Mouse (Mus musculus) liver, embryonic 12.5 days (tissue): ENCODE measurements around the gene Meox1. TPM values are rescaled to one million over a fixed set of nuclear protein-coding genes. Genes with fewer than 3 reads are reported as not detected.

Experiments
- ATAC-seq: fragments of 200-750 bp; cut with Nextera tagmentation; 2 replicates; pipeline ENCODE4 v1.8.0; 2017; ENCODE audit warnings: moderate number of reproducible peaks, mild to moderate bottlenecking, moderate library complexity
- H3K27ac ChIP-seq: fragments of 300-500 bp; sonication (generic); 2 replicates; pipeline ENCODE4 v1.5.1; 2016; ENCODE audit warnings: mild to moderate bottlenecking
- H3K27me3 ChIP-seq: fragments of 300-500 bp; sonication (generic); replicated peaks from 2 replicates; pipeline ENCODE4 v1.6.1; 2016; ENCODE audit warnings: mild to moderate bottlenecking, moderate library complexity
- H3K36me3 ChIP-seq: fragments of 300-500 bp; sonication (generic); 2 replicates; pipeline ENCODE4 v1.6.1; 2016; ENCODE audit warnings: mild to moderate bottlenecking, moderate library complexity
- H3K4me1 ChIP-seq: fragments of 300-500 bp; sonication (generic); 2 replicates; pipeline ENCODE4 v1.6.1; 2016
- H3K4me2 ChIP-seq: fragments of 300-500 bp; sonication (generic); 2 replicates; pipeline ENCODE4 v1.6.1; 2016; ENCODE audit warnings: mild to moderate bottlenecking, moderate library complexity
- H3K4me3 ChIP-seq: fragments of 300-500 bp; sonication (generic); 2 replicates; pipeline ENCODE4 v1.5.1; 2016; ENCODE audit warnings: mild to moderate bottlenecking, moderate library complexity
- H3K9ac ChIP-seq: fragments of 300-500 bp; sonication (generic); 2 replicates; pipeline ENCODE4 v1.6.1; 2016; ENCODE audit warnings: mild to moderate bottlenecking, moderate library complexity
- H3K9me3 ChIP-seq: fragments of 300-500 bp; sonication (generic); replicated peaks from 2 replicates; pipeline ENCODE4 v1.6.1; 2016; ENCODE audit warnings: mild to moderate bottlenecking, moderate library complexity
- WGBS: fragments of 180-500 bp; shearing (Covaris S2); methylation state at CpG from one replicate; pipeline ENCODE4 v1.1.7; 2016; ENCODE audit not compliant: insufficient replicate concordance; 5-methylcytosine and 5-hydroxymethylcytosine counted together
- polyA plus RNA-seq: library from polyadenylated mRNA; unstranded; fragments of >200 nt; fragmentation: Nextera tagmentation; extraction: Ambion mirVana; gene quantifications from 2 replicates; pipeline ENCODE4 v1.2.1, GENCODE M21; 2016

The Meox1 gene
- polyA plus RNA-seq, 1 experiment from 2014 or later: 0.72 TPM

- no peak overlapping the region for H3K9ac ChIP-seq
- no peaks in the 10 kb centered on the region for H3K9me3 ChIP-seq
- no peak overlapping the region for H3K27ac ChIP-seq
- WGBS: 2% methylated on average over 6 of the region's 6 CpGs
- H3K4me1 ChIP-seq: no peaks in the 10 kb centered on the region
- H3K4me3 ChIP-seq: no peak overlapping the region
- no peaks in the 10 kb centered on the region for H3K36me3 ChIP-seq
- no peak for ATAC-seq
- no peak overlapping the region for H3K4me2 ChIP-seq
- peaks cover 40% of the 10 kb centered on the region for H3K27me3 ChIP-seq
These were observed 25.5 kb upstream of the Meox1 start for GRCm38 (mm10) chr11:101919660-101920059.

- Histone ChIP-seq H3K4me2 (no peak overlapping the region), H3K9me3 (no peaks in the 10 kb centered on the region), H3K27me3 (peaks cover 40% of the 10 kb centered on the region), H3K27ac (no peak overlapping the region), H3K9ac (no peak overlapping the region), H3K4me1 (no peaks in the 10 kb centered on the region), H3K4me3 (no peak overlapping the region), H3K36me3 (no peaks in the 10 kb centered on the region)
- ATAC-seq: peak; percentile 40
- 42% methylated on average over 3 of the region's 3 CpGs for WGBS
These were observed 24.4 kb upstream of the Meox1 start for GRCm38 (mm10) chr11:101918609-101919008.

GRCm38 (mm10) chr11:101916772-101917171 lies 22.6 kb upstream of the Meox1 start:
- no peaks in the 10 kb centered on the region for H3K9me3 ChIP-seq
- H3K27ac ChIP-seq: no peak overlapping the region
- H3K36me3 ChIP-seq: no peaks in the 10 kb centered on the region
- peaks cover 46% of the 10 kb centered on the region for H3K27me3 ChIP-seq
- H3K9ac ChIP-seq: no peak overlapping the region
- WGBS: 55% methylated on average over 3 of the region's 3 CpGs
- no peak for ATAC-seq
- no peak overlapping the region for H3K4me3 ChIP-seq
- H3K4me1 ChIP-seq: no peaks in the 10 kb centered on the region
- H3K4me2 ChIP-seq: no peak overlapping the region

- H3K4me3 ChIP-seq: no peak overlapping the region
- no peak overlapping the region for H3K4me2 ChIP-seq
- H3K27me3 ChIP-seq: peaks cover 64% of the 10 kb centered on the region
- H3K4me1 ChIP-seq: no peaks in the 10 kb centered on the region
- H3K27ac ChIP-seq: no peak overlapping the region
- H3K9me3 ChIP-seq: no peaks in the 10 kb centered on the region
- WGBS: 42% methylated on average over 8 of the region's 8 CpGs
- no peaks in the 10 kb centered on the region for H3K36me3 ChIP-seq
- no peak overlapping the region for H3K9ac ChIP-seq
- ATAC-seq: no peak
These were observed 19.4 kb upstream of the Meox1 start for GRCm38 (mm10) chr11:101913591-101913990.

- H3K4me3 ChIP-seq: no peak overlapping the region
- H3K27ac ChIP-seq: no peak overlapping the region
- H3K36me3 ChIP-seq: no peaks in the 10 kb centered on the region
- ATAC-seq: no peak
- H3K27me3 ChIP-seq: peaks cover 56% of the 10 kb centered on the region
- no peaks in the 10 kb centered on the region for H3K9me3 ChIP-seq
- H3K4me1 ChIP-seq: no peaks in the 10 kb centered on the region
- H3K4me2 ChIP-seq: no peak overlapping the region
- 47% methylated on average over 4 of the region's 4 CpGs for WGBS
- no peak overlapping the region for H3K9ac ChIP-seq
These were observed 17.8 kb upstream of the Meox1 start for GRCm38 (mm10) chr11:101911855-101912579.

- 19% methylated on average over 21 of the region's 21 CpGs for WGBS
- Histone ChIP-seq H3K27ac (no peak overlapping the region), H3K9me3 (no peaks in the 10 kb centered on the region), H3K27me3 (peaks cover 64% of the 10 kb centered on the region), H3K4me3 (no peak overlapping the region), H3K4me2 (no peak overlapping the region), H3K36me3 (no peaks in the 10 kb centered on the region), H3K4me1 (no peaks in the 10 kb centered on the region), H3K9ac (no peak overlapping the region)
- no peak for ATAC-seq
These were observed 16.2 kb upstream of the Meox1 start for GRCm38 (mm10) chr11:101910230-101910946.

- 57% methylated on average over 6 of the region's 6 CpGs for WGBS
- ATAC-seq: no peak
- H3K27ac ChIP-seq: no peak overlapping the region
- no peak overlapping the region for H3K4me3 ChIP-seq
- peaks cover 62% of the 10 kb centered on the region for H3K27me3 ChIP-seq
- no peak overlapping the region for H3K4me2 ChIP-seq
- H3K9me3 ChIP-seq: no peaks in the 10 kb centered on the region
- H3K4me1 ChIP-seq: no peaks in the 10 kb centered on the region
- no peak overlapping the region for H3K9ac ChIP-seq
- no peaks in the 10 kb centered on the region for H3K36me3 ChIP-seq
These were observed 14.6 kb upstream of the Meox1 start for GRCm38 (mm10) chr11:101908777-101909176.

GRCm38 (mm10) chr11:101905115-101905514 lies 10.9 kb upstream of the Meox1 start:
- Histone ChIP-seq H3K27ac (no peak overlapping the region), H3K9me3 (no peaks in the 10 kb centered on the region), H3K27me3 (peaks cover 40% of the 10 kb centered on the region), H3K36me3 (no peaks in the 10 kb centered on the region), H3K4me1 (no peaks in the 10 kb centered on the region), H3K9ac (no peak overlapping the region), H3K4me3 (no peak overlapping the region), H3K4me2 (no peak overlapping the region)
- no peak for ATAC-seq
- WGBS: 20% methylated on average over 13 of the region's 13 CpGs

- Histone ChIP-seq H3K27me3 (peaks cover 30% of the 10 kb centered on the region), H3K4me2 (no peak overlapping the region), H3K9ac (no peak overlapping the region), H3K27ac (no peak overlapping the region), H3K9me3 (no peaks in the 10 kb centered on the region), H3K4me3 (no peak overlapping the region), H3K36me3 (no peaks in the 10 kb centered on the region), H3K4me1 (no peaks in the 10 kb centered on the region; the same call in 1 of the 2 replicates)
- ATAC-seq: no peak
- 43% methylated on average over 8 of the region's 8 CpGs for WGBS
These were observed 7.1 kb upstream of the Meox1 start for GRCm38 (mm10) chr11:101901309-101901708.

GRCm38 (mm10) chr11:101898328-101898727 lies 4.2 kb upstream of the Meox1 start:
- Histone ChIP-seq H3K27me3 (peaks cover 51% of the 10 kb centered on the region), H3K9me3 (no peaks in the 10 kb centered on the region), H3K27ac (no peak overlapping the region), H3K4me2 (no peak overlapping the region), H3K4me1 (no peaks in the 10 kb centered on the region; the same call in 1 of the 2 replicates), H3K36me3 (no peaks in the 10 kb centered on the region), H3K4me3 (no peak overlapping the region), H3K9ac (no peak overlapping the region)
- WGBS: 73% methylated on average over 4 of the region's 4 CpGs
- ATAC-seq: no peak

- no peak for ATAC-seq
- no peak overlapping the region for H3K27ac ChIP-seq
These were observed 2.6 kb upstream of the Meox1 start for GRCm38 (mm10) chr11:101896546-101897361.

GRCm38 (mm10) chr11:101893560-101893959 lies 614 bp downstream of the Meox1 start:
- peaks cover 87% of the 10 kb centered on the region for H3K27me3 ChIP-seq

More at GRCm38 (mm10) chr11:101896546-101897361, 2.6 kb upstream of the Meox1 start:
- Histone ChIP-seq H3K4me2 (no peak overlapping the region), H3K36me3 (no peaks in the 10 kb centered on the region), H3K27me3 (peaks cover 66% of the 10 kb centered on the region), H3K4me3 (no peak overlapping the region), H3K9ac (no peak overlapping the region), H3K4me1 (no peaks in the 10 kb centered on the region; the same call in 1 of the 2 replicates), H3K9me3 (no peaks in the 10 kb centered on the region)
- 32% methylated on average over 13 of the region's 13 CpGs for WGBS

More at GRCm38 (mm10) chr11:101893560-101893959, 614 bp downstream of the Meox1 start:
- Histone ChIP-seq H3K4me1 (no peaks in the 10 kb centered on the region; the same call in 1 of the 2 replicates), H3K27ac (no peak overlapping the region), H3K36me3 (no peaks in the 10 kb centered on the region), H3K4me2 (no peak overlapping the region), H3K4me3 (no peak overlapping the region), H3K9ac (no peak overlapping the region), H3K9me3 (no peaks in the 10 kb centered on the region)
- ATAC-seq: no peak
- 19% methylated on average over 15 of the region's 15 CpGs for WGBS
